Mouse (Mus musculus) cortical plate, adult 2 months (tissue): ENCODE data around the gene Trpv4.

Experiments used
- CTCF ChIP-seq: fragments of 200-500 bp; IDR thresholded peaks from 2 replicates; pipeline ENCODE4 v1.5.1; 2011; ENCODE audit warnings: mild to moderate bottlenecking, control low read depth, low read length; ENCODE audit not compliant: insufficient read depth; ENCODE audit errors: extremely low read depth
- POLR2A ChIP-seq: fragments of 200-500 bp; IDR thresholded peaks from 2 replicates; pipeline ENCODE4 v1.6.1; 2011; ENCODE audit warnings: mild to moderate bottlenecking, low read length, control low read depth; ENCODE audit not compliant: insufficient read depth; ENCODE audit errors: extremely low read depth

GRCm38 (mm10) chr5:114589454-114589853 is 68.8 kb downstream of the Trpv4 start:
- TF ChIP-seq CTCF, result no peak
- no peak for TF ChIP-seq POLR2A
